Mouse (Mus musculus) limb, embryonic 14.5 days (tissue): ENCODE results near the gene Eln. TPM values are rescaled to one million over a fixed set of nuclear protein-coding genes. Genes with fewer than 3 reads are reported as not detected.

Experiments
- ATAC-seq: fragments of 200-750 bp; cut with Nextera tagmentation; 2 replicates; pipeline ENCODE4 v1.8.0; 2017; ENCODE audit warnings: low read depth, moderate number of reproducible peaks, moderate TSS enrichment; ENCODE audit not compliant: low FRiP score
- DNase-seq: peaks from one replicate; pipeline ENCODE4 v3.0.0-alpha.2; 2015; ENCODE audit warnings: low spot score
- H3K27ac ChIP-seq: fragments of 300-500 bp; sonication (generic); replicated peaks from 2 replicates; pipeline ENCODE4 v1.5.1; 2014; ENCODE audit warnings: low read depth, mild to moderate bottlenecking, low read length, moderate library complexity, mixed read lengths
- H3K27me3 ChIP-seq: fragments of 300-500 bp; sonication (generic); 2 replicates; pipeline ENCODE4 v1.6.1; 2014; ENCODE audit warnings: low read length, mixed read lengths; ENCODE audit not compliant: control insufficient read depth, insufficient read depth
- H3K36me3 ChIP-seq: fragments of 300-500 bp; sonication (generic); 2 replicates; pipeline ENCODE4 v1.6.1; 2014; ENCODE audit warnings: mild to moderate bottlenecking, low read length, moderate library complexity, mixed read lengths; ENCODE audit not compliant: control insufficient read depth, insufficient read depth
- H3K4me1 ChIP-seq: fragments of 300-500 bp; sonication (generic); 2 replicates; pipeline ENCODE4 v1.6.1; 2014; ENCODE audit warnings: antibody characterized with exemption, low read length, mixed read lengths; ENCODE audit not compliant: control insufficient read depth, insufficient read depth
- H3K4me2 ChIP-seq: fragments of 300-500 bp; sonication (generic); replicated peaks from 2 replicates; pipeline ENCODE4 v1.6.1; 2014; ENCODE audit warnings: low read depth, mild to moderate bottlenecking, low read length, moderate library complexity; ENCODE audit not compliant: severe bottlenecking
- H3K4me3 ChIP-seq: fragments of 300-500 bp; sonication (generic); replicated peaks from 2 replicates; pipeline ENCODE4 v1.5.1; 2014; ENCODE audit warnings: low read length
- H3K9ac ChIP-seq: fragments of 300-500 bp; sonication (generic); 2 replicates; pipeline ENCODE4 v1.6.1; 2014; ENCODE audit warnings: mild to moderate bottlenecking, low read depth, low read length, moderate library complexity; ENCODE audit not compliant: severe bottlenecking
- H3K9me3 ChIP-seq: fragments of 300-500 bp; sonication (generic); 2 replicates; pipeline ENCODE4 v1.6.1; 2016; ENCODE audit warnings: low read length; ENCODE audit not compliant: control insufficient read depth
- POLR2A ChIP-seq: fragments of 200-500 bp; IDR thresholded peaks from 2 replicates; pipeline ENCODE4 v1.8.0; 2012; ENCODE audit warnings: inconsistent platforms, mild to moderate bottlenecking, moderate library complexity, borderline replicate concordance; ENCODE audit not compliant: insufficient read depth, insufficient read length; ENCODE audit errors: extremely low read depth
- WGBS: fragments of 180-500 bp; shearing (Covaris S2); extraction: QIAGEN DNeasy Blood & Tissue Kit; methylation state at CpG from one replicate; pipeline ENCODE4 v1.1.7; 2014; 5-methylcytosine and 5-hydroxymethylcytosine counted together
- polyA plus RNA-seq, 2 experiments: library from polyadenylated mRNA; depleted of rRNA in 1 of 2; stranded (reverse) in 1 of 2; unstranded in 1 of 2; fragments of >200 nt; fragmentation: Nextera tagmentation in 1 of 2; extraction: Ambion mirVana in 1 of 2; gene quantifications; 2 replicates each; pipeline versions ENCODE4 v1.2.1 to v1.2.3; 2012 to 2014

Eln gene
- polyA plus RNA-seq, 2 experiments = 121 to 249 TPM

GRCm38 (mm10) chr5:134678827-134679546 is 68.1 kb downstream of the Eln start:
- DNase-seq (no peak), ATAC-seq (no peak)
- Histone ChIP-seq H3K9ac (no peak overlapping the region), H3K4me1 (peaks cover 14% of the 10 kb centered on the region), H3K27ac (no peak overlapping the region), H3K4me3 (no peak overlapping the region), H3K27me3 (no peaks in the 10 kb centered on the region), H3K9me3 (no peaks in the 10 kb centered on the region), H3K36me3 (peaks cover 5% of the 10 kb centered on the region), H3K4me2 (no peak overlapping the region)
- WGBS = 58% methylated on average over 8 of the region's 8 CpGs
- no peak for TF ChIP-seq POLR2A

GRCm38 (mm10) chr5:134678031-134678430 is 69.1 kb downstream of the Eln start:
- no peaks in the 10 kb centered on the region for H3K27me3 ChIP-seq
- H3K27ac ChIP-seq = no peak overlapping the region

GRCm38 (mm10) chr5:134677491-134677890 is 69.6 kb downstream of the Eln start:
- ATAC-seq (no peak), DNase-seq (no peak)
- H3K4me2 ChIP-seq = no peak overlapping the region
- H3K27me3 ChIP-seq = no peaks in the 10 kb centered on the region
- H3K9me3 ChIP-seq = no peaks in the 10 kb centered on the region
- no peak overlapping the region for H3K9ac ChIP-seq
- peaks cover 10% of the 10 kb centered on the region for H3K36me3 ChIP-seq
- H3K4me1 ChIP-seq = peaks cover 14% of the 10 kb centered on the region
- H3K4me3 ChIP-seq = no peak overlapping the region
- 80% methylated on average over 5 of the region's 5 CpGs for WGBS
- no peak for TF ChIP-seq POLR2A
- H3K27ac ChIP-seq = no peak overlapping the region

More at GRCm38 (mm10) chr5:134678031-134678430, 69.1 kb downstream of the Eln start:
- ATAC-seq (no peak), DNase-seq (no peak)
- H3K9ac ChIP-seq = no peak overlapping the region
- TF ChIP-seq POLR2A = no peak
- no peak overlapping the region for H3K4me2 ChIP-seq
- peaks cover 14% of the 10 kb centered on the region for H3K4me1 ChIP-seq
- WGBS = 90% methylated on average over 3 of the region's 3 CpGs
- H3K36me3 ChIP-seq = peaks cover 4% of the 10 kb centered on the region; the same call in 1 of the 2 replicates
- no peak overlapping the region for H3K4me3 ChIP-seq
- no peaks in the 10 kb centered on the region for H3K9me3 ChIP-seq

GRCm38 (mm10) chr5:134675956-134676759 is 71.0 kb downstream of the Eln start:
- Histone ChIP-seq H3K9me3 (no peaks in the 10 kb centered on the region), H3K36me3 (peaks cover 19% of the 10 kb centered on the region), H3K4me2 (peak overlapping the region; percentile 42), H3K4me3 (peak overlapping the region; percentile 25), H3K4me1 (peaks cover 14% of the 10 kb centered on the region), H3K27me3 (no peaks in the 10 kb centered on the region), H3K9ac (peak overlapping the region; percentile 37), H3K27ac (peak overlapping the region; percentile 53)
- ATAC-seq = peak; percentile 87
- DNase-seq = peak; percentile 87
- no peak for TF ChIP-seq POLR2A
- WGBS = 4% methylated on average over 14 of the region's 14 CpGs

GRCm38 (mm10) chr5:134674977-134675376 is 72.1 kb downstream of the Eln start:
- H3K4me2 ChIP-seq = no peak overlapping the region
- H3K36me3 ChIP-seq = peaks cover 25% of the 10 kb centered on the region
- H3K4me3 ChIP-seq = no peak overlapping the region
- H3K9ac ChIP-seq = no peak overlapping the region
- no peak for ATAC-seq
- H3K27ac ChIP-seq = no peak overlapping the region
- H3K4me1 ChIP-seq = peaks cover 14% of the 10 kb centered on the region
- H3K9me3 ChIP-seq = no peaks in the 10 kb centered on the region
- WGBS = 72% methylated on average over 5 of the region's 5 CpGs
- DNase-seq = no peak
- H3K27me3 ChIP-seq = no peaks in the 10 kb centered on the region
- TF ChIP-seq POLR2A = no peak
